Mouse (Mus musculus) limb, embryonic 11.5 days (tissue): ENCODE results near the gene Cd244a. TPM values are rescaled to one million over a fixed set of nuclear protein-coding genes. Genes with fewer than 3 reads are reported as not detected.

Experiments used
- ATAC-seq: fragments of 200-750 bp; cut with Nextera tagmentation; 2 replicates; pipeline ENCODE4 v1.8.0; 2017; ENCODE audit warnings: low read depth; ENCODE audit not compliant: insufficient number of reproducible peaks, low FRiP score, low TSS enrichment
- DNase-seq: peaks from one replicate; pipeline ENCODE4 v3.0.0-alpha.2; 2015; ENCODE audit warnings: low spot score
- H3K27ac ChIP-seq: fragments of 300-500 bp; sonication (generic); replicated peaks from 2 replicates; pipeline ENCODE4 v1.5.1; 2014; ENCODE audit warnings: low read depth, mild to moderate bottlenecking, low read length
- H3K27me3 ChIP-seq: fragments of 300-500 bp; sonication (generic); 2 replicates; pipeline ENCODE4 v1.6.1; 2014; ENCODE audit warnings: mild to moderate bottlenecking, low read length, mixed read lengths; ENCODE audit not compliant: control insufficient read depth, insufficient read depth
- H3K36me3 ChIP-seq: fragments of 300-500 bp; sonication (generic); 2 replicates; pipeline ENCODE4 v1.6.1; 2014; ENCODE audit warnings: mild to moderate bottlenecking, low read length, moderate library complexity, mixed read lengths; ENCODE audit not compliant: control insufficient read depth, insufficient read depth
- H3K4me1 ChIP-seq: fragments of 300-500 bp; sonication (generic); 2 replicates; pipeline ENCODE4 v1.6.1; 2014; ENCODE audit warnings: low read length, mixed read lengths; ENCODE audit not compliant: control insufficient read depth, insufficient read depth
- H3K4me2 ChIP-seq: fragments of 300-500 bp; sonication (generic); 2 replicates; pipeline ENCODE4 v1.6.1; 2014; ENCODE audit warnings: low read depth, mild to moderate bottlenecking, moderate library complexity; ENCODE audit not compliant: severe bottlenecking
- H3K4me3 ChIP-seq: fragments of 300-500 bp; sonication (generic); 2 replicates; pipeline ENCODE4 v1.5.1; 2014; ENCODE audit warnings: low read depth, low read length
- H3K9ac ChIP-seq: fragments of 300-500 bp; sonication (generic); 2 replicates; pipeline ENCODE4 v1.6.1; 2014; ENCODE audit warnings: mild to moderate bottlenecking, low read length
- H3K9me3 ChIP-seq: fragments of 300-500 bp; sonication (generic); 2 replicates; pipeline ENCODE4 v1.6.1; 2016; ENCODE audit warnings: low read length; ENCODE audit not compliant: control insufficient read depth
- WGBS: fragments of 180-500 bp; shearing (Covaris S2); extraction: QIAGEN DNeasy Blood & Tissue Kit; methylation state at CpG from one replicate; pipeline ENCODE4 v1.1.7; 2014; 5-methylcytosine and 5-hydroxymethylcytosine counted together
- polyA plus RNA-seq: library from polyadenylated mRNA; unstranded; fragments of >200 nt; fragmentation: Nextera tagmentation; extraction: Ambion mirVana; gene quantifications from 2 replicates; pipeline ENCODE4 v1.2.1, GENCODE M21; 2014

Gene Cd244a
- polyA plus RNA-seq, 1 experiment from 2014 or later, result not detected

DNA sequence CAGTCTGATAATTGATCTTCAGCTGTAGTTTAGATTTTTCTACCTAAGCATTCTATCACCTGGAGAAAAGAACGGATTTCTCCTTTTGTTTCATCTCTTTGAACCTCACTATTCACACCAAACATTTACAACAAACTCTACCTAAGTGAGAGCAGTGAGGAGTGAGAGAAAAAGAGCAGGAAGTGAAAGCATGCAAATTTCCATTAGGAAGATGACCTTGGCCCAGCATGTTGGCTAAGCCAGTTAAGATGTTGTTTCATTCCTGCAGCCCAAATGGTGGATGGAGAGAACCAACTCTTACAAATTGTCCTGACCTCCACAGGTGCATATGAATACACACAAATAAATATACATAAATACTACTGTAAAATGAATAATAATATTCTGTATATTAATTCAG lies 18.3 kb upstream of the Cd244a start:
- Histone ChIP-seq H3K4me1 (no peaks in the 10 kb centered on the region), H3K4me2 (no peak overlapping the region), H3K36me3 (no peaks in the 10 kb centered on the region), H3K27ac (no peak overlapping the region), H3K4me3 (no peak overlapping the region), H3K9ac (no peak overlapping the region), H3K9me3 (no peaks in the 10 kb centered on the region), H3K27me3 (no peaks in the 10 kb centered on the region)
- 86% methylated on average over 1 of the region's 1 CpGs for WGBS
- ATAC-seq, result no peak
- DNase-seq, result no peak

DNA sequence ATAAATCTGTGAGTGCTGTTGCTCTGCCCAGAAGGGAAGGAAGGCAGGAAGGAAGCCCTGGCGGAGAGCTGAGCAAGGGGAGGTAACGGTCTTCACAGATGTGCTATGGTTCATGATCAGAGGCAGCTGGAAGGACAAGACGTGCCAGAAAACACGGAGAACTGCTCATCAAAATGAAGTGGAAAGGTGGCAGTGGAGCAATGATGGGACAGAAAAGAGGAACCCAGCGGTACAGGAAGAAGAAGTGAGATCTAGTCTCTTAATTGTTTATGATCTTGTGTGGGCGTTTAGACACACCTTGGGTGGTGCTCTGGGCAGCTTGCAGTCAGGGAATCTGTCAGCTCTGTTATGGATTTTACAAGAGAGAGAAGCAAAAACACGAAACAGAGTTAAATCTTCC lies 7.7 kb upstream of the Cd244a start:
- ATAC-seq, result no peak

GRCm38 (mm10) chr1:171552230-171552629 lies 6.8 kb upstream of the Cd244a start:
- no peaks in the 10 kb centered on the region for H3K36me3 ChIP-seq
- H3K27ac ChIP-seq, result no peak overlapping the region
- ATAC-seq (no peak), DNase-seq (no peak)
- no peaks in the 10 kb centered on the region for H3K9me3 ChIP-seq
- H3K4me1 ChIP-seq, result no peaks in the 10 kb centered on the region
- no peak overlapping the region for H3K4me2 ChIP-seq
- no peak overlapping the region for H3K9ac ChIP-seq
- H3K27me3 ChIP-seq, result no peaks in the 10 kb centered on the region
- WGBS, result 84% methylated on average over 2 of the region's 2 CpGs
- no peak overlapping the region for H3K4me3 ChIP-seq

More for the DNA sequence above, 7.7 kb upstream of the Cd244a start:
- H3K36me3 ChIP-seq, result no peaks in the 10 kb centered on the region
- H3K9ac ChIP-seq, result no peak overlapping the region
- 86% methylated on average over 7 of the region's 7 CpGs for WGBS
- H3K27ac ChIP-seq, result no peak overlapping the region
- H3K4me2 ChIP-seq, result no peak overlapping the region
- H3K27me3 ChIP-seq, result no peaks in the 10 kb centered on the region
- H3K4me1 ChIP-seq, result no peaks in the 10 kb centered on the region
- DNase-seq, result no peak
- no peak overlapping the region for H3K4me3 ChIP-seq
- no peaks in the 10 kb centered on the region for H3K9me3 ChIP-seq

DNA sequence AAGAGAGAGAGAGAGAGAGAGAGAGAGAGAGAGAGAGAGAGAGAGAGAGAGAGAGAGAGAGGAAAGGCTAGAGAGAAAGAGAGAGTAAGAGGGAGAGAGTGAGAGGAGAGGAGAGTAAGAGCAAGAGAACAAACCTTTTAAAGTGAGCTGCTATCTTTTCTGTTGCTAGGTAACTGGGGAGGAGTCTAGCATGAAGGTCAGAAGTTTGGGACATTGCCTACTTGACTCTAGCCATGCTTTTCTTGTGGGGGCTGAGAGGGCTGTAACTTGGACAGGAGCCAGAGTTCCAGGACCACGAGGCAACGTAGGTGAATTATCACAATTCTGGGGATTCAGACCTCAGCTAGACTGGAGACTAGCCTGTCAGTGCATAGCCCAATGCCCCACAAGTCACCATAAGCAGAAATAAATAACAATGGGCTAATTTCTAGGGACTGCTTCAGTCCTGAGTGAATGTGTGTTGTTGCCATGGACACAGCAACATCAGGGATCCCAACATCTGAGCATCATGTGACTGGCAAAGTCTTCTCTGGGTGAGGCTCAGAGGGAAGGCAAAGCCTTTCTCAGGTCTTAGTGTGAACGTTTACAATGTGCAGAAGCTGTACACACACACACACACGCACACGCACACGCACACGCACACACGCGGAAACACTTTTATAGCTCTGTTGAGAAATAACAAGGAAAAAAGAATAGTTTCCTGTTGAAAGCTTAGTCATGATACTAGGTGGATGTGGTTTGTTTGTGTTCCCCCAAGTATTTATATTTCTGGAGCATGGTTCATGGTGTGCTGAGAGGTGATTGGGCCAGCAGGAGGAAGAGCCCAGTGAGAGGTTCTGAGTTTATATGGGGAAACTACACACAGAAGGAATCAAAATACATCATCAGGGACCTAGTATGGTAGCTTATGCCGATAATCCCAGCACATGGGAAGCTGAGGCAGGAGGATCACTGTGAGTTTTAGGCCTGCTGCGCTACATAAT lies 5.3 kb upstream of the Cd244a start:
- no peaks in the 10 kb centered on the region for H3K9me3 ChIP-seq
- ATAC-seq (no peak), DNase-seq (no peak)
- H3K27me3 ChIP-seq, result no peaks in the 10 kb centered on the region
- H3K4me1 ChIP-seq, result no peaks in the 10 kb centered on the region
- H3K36me3 ChIP-seq, result no peaks in the 10 kb centered on the region
- H3K4me3 ChIP-seq, result no peak overlapping the region
- H3K9ac ChIP-seq, result no peak overlapping the region
- H3K4me2 ChIP-seq, result no peak overlapping the region
- H3K27ac ChIP-seq, result no peak overlapping the region
- 89% methylated on average over 11 of the region's 11 CpGs for WGBS

GRCm38 (mm10) chr1:171556366-171556765 lies 2.6 kb upstream of the Cd244a start:
- DNase-seq (no peak), ATAC-seq (no peak)
- H3K4me3 ChIP-seq, result no peak overlapping the region
- no peak overlapping the region for H3K27ac ChIP-seq
- H3K9ac ChIP-seq, result no peak overlapping the region
- no peaks in the 10 kb centered on the region for H3K9me3 ChIP-seq
- H3K4me1 ChIP-seq, result no peaks in the 10 kb centered on the region
- no peaks in the 10 kb centered on the region for H3K27me3 ChIP-seq
- H3K4me2 ChIP-seq, result no peak overlapping the region
- no peaks in the 10 kb centered on the region for H3K36me3 ChIP-seq
- 83% methylated on average over 2 of the region's 2 CpGs for WGBS

DNA sequence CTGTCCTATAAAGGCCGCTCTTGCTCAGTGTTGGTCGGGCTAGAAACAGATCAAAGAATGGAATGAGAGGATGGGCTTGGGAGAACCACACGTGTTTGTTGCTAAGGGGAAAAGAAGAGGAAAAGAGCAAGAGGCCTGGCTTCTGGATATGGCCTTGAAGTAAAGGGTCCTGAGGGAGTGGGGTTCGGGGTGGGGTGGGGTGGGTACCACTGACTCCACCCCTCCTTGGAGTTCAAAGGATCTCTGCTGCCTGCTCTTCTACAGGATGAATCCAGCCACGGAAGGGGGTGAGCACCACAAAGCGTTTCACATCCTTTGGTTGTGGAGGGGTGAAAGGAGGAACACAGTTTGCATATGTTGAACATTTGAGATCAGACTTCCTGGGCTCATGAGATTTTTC lies 586 bp upstream of the Cd244a start:
- H3K4me2 ChIP-seq, result no peak overlapping the region
- H3K9me3 ChIP-seq, result no peaks in the 10 kb centered on the region
- no peaks in the 10 kb centered on the region for H3K4me1 ChIP-seq
- H3K36me3 ChIP-seq, result no peaks in the 10 kb centered on the region
- no peak for ATAC-seq
- WGBS, result 74% methylated on average over 6 of the region's 6 CpGs
- H3K9ac ChIP-seq, result no peak overlapping the region
- no peak overlapping the region for H3K4me3 ChIP-seq
- DNase-seq, result no peak
- H3K27ac ChIP-seq, result no peak overlapping the region
- no peaks in the 10 kb centered on the region for H3K27me3 ChIP-seq

- 73% methylated on average over 2 of the region's 2 CpGs for WGBS
- DNase-seq, result no peak
- Histone ChIP-seq H3K27ac (no peak overlapping the region), H3K4me1 (no peaks in the 10 kb centered on the region), H3K4me3 (no peak overlapping the region), H3K4me2 (no peak overlapping the region), H3K9ac (no peak overlapping the region), H3K27me3 (no peaks in the 10 kb centered on the region), H3K9me3 (no peaks in the 10 kb centered on the region), H3K36me3 (no peaks in the 10 kb centered on the region)
- ATAC-seq, result no peak
Measured at GRCm38 (mm10) chr1:171560262-171560661, 1.3 kb downstream of the Cd244a start.

DNA sequence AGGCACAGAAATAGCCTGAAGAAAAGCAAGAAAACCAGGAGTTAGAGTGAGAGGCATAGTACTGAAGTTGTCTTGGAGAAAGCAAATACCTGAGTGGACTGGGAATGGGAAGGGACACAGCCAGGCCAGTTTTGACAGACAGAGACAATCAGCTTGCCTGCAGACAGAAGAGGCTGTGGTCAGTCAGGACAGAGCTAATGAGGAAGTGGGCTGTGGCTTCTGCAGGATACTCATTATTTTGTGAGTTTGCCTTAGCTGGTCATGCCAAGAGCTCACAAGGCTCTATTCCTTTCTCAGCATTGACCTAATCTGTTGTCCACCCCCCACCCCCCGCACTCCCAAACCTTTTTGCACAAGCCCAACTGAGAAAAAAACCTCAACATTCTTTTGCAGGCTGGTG lies 2.2 kb downstream of the Cd244a start:
- Histone ChIP-seq H3K36me3 (no peaks in the 10 kb centered on the region), H3K9me3 (no peaks in the 10 kb centered on the region), H3K4me3 (no peak overlapping the region), H3K9ac (no peak overlapping the region), H3K27me3 (no peaks in the 10 kb centered on the region), H3K27ac (no peak overlapping the region), H3K4me2 (no peak overlapping the region), H3K4me1 (no peaks in the 10 kb centered on the region)
- DNase-seq (no peak), ATAC-seq (no peak)
- WGBS, result 94% methylated on average over 1 of the region's 1 CpGs
